Mouse (Mus musculus): ENCODE results near the gene Ltbp1.

The Ltbp1 gene

GRCm38 (mm10) chr17:75235781-75236180, 230.4 kb downstream of the Ltbp1 start:
- no peak for DNase-seq (ENCODE audit: low read depth, low spot score)

GRCm38 (mm10) chr17:75236543-75236942, 231.2 kb downstream of the Ltbp1 start:
- no peak for DNase-seq (ENCODE audit: low read depth, low spot score)

- no peak for DNase-seq (ENCODE audit: low read depth, low spot score)
These were observed 232.1 kb downstream of the Ltbp1 start for GRCm38 (mm10) chr17:75237456-75237855.

- DNase-seq (ENCODE audit: low read depth, low spot score), result no peak
These were observed 233.3 kb downstream of the Ltbp1 start for GRCm38 (mm10) chr17:75238655-75239054.

GRCm38 (mm10) chr17:75239545-75239944, 234.2 kb downstream of the Ltbp1 start:
- no peak for DNase-seq (ENCODE audit: low read depth, low spot score)

- no peak for DNase-seq (ENCODE audit: low read depth, low spot score)
These were observed 236.7 kb downstream of the Ltbp1 start for GRCm38 (mm10) chr17:75242086-75242485.

GRCm38 (mm10) chr17:75243221-75243620, 237.9 kb downstream of the Ltbp1 start:
- no peak for DNase-seq (ENCODE audit: low read depth, low spot score)

- no peak for DNase-seq (ENCODE audit: low read depth, low spot score)
These were observed 238.8 kb downstream of the Ltbp1 start for GRCm38 (mm10) chr17:75244148-75244547.

- DNase-seq (ENCODE audit: low read depth, low spot score), result no peak
These were observed 239.7 kb downstream of the Ltbp1 start for GRCm38 (mm10) chr17:75245085-75245484.

GRCm38 (mm10) chr17:75248632-75249031, 243.3 kb downstream of the Ltbp1 start:
- peak; percentile 58 for DNase-seq (ENCODE audit: low read depth, low spot score)

GRCm38 (mm10) chr17:75250571-75250970, 245.2 kb downstream of the Ltbp1 start:
- no peak for DNase-seq (ENCODE audit: low read depth, low spot score)

GRCm38 (mm10) chr17:75251094-75251493, 245.7 kb downstream of the Ltbp1 start:
- no peak for DNase-seq (ENCODE audit: low read depth, low spot score)

GRCm38 (mm10) chr17:75252540-75252939, 247.2 kb downstream of the Ltbp1 start:
- DNase-seq (ENCODE audit: low read depth, low spot score), result no peak

- no peak for DNase-seq (ENCODE audit: low read depth, low spot score)
These were observed 249.5 kb downstream of the Ltbp1 start for GRCm38 (mm10) chr17:75254909-75255308.

- DNase-seq (ENCODE audit: low read depth, low spot score), result no peak
These were observed 250.6 kb downstream of the Ltbp1 start for GRCm38 (mm10) chr17:75255967-75256366.

GRCm38 (mm10) chr17:75258427-75258826, 253.1 kb downstream of the Ltbp1 start:
- DNase-seq (ENCODE audit: low read depth, low spot score), result no peak

- DNase-seq (ENCODE audit: low read depth, low spot score), result peak; percentile 15
These were observed 258.1 kb downstream of the Ltbp1 start for GRCm38 (mm10) chr17:75263336-75263990.

- no peak for DNase-seq (ENCODE audit: low read depth, low spot score)
These were observed 263.1 kb downstream of the Ltbp1 start for GRCm38 (mm10) chr17:75268506-75268905.

GRCm38 (mm10) chr17:75272446-75272845, 267.1 kb downstream of the Ltbp1 start:
- no peak for DNase-seq (ENCODE audit: low read depth, low spot score)

- DNase-seq (ENCODE audit: low read depth, low spot score), result no peak
These were observed 267.9 kb downstream of the Ltbp1 start for GRCm38 (mm10) chr17:75273272-75273671.

- no peak for DNase-seq (ENCODE audit: low read depth, low spot score)
These were observed 269.9 kb downstream of the Ltbp1 start for GRCm38 (mm10) chr17:75275302-75275701.

- DNase-seq (ENCODE audit: low read depth, low spot score), result no peak
These were observed 272.7 kb downstream of the Ltbp1 start for GRCm38 (mm10) chr17:75278106-75278505.

GRCm38 (mm10) chr17:75278561-75278960, 273.2 kb downstream of the Ltbp1 start:
- no peak for DNase-seq (ENCODE audit: low read depth, low spot score)

- DNase-seq (ENCODE audit: low read depth, low spot score), result no peak
These were observed 276.0 kb downstream of the Ltbp1 start for GRCm38 (mm10) chr17:75281345-75281744.
